Mouse (Mus musculus) layer of hippocampus, adult 8-10 months (tissue): ENCODE measurements around the gene Sv2b. TPM values are rescaled to one million over a fixed set of nuclear protein-coding genes. Genes with fewer than 3 reads are reported as not detected.
"Not testable (repeated sequence)": the region's sequence is repeated elsewhere in the genome, so short reads cannot be mapped to it uniquely, and the experiment has no call there.

Experiments
- DNase-seq, 2 experiments: peaks; one replicate each; pipeline ENCODE4 v3.0.0; 2022; ENCODE audit warnings: low spot score in 2 of 2
- total RNA-seq, 4 experiments: library from RNA; stranded (reverse); gene quantifications; 2 replicates each; pipeline ENCODE4 v1.2.4; 2022

Sv2b gene
- 100 to 1,000 TPM; 269 to 356 (median 311) TPM for total RNA-seq

GRCm38 (mm10) chr7:75308457-75309312, at the start of gene Sv2b:
Gene Sv2b, minus strand, starts transcription at chr7:75309262.
- no peak for DNase-seq

GRCm38 (mm10) chr7:75358284-75358851, 49.3 kb upstream of the Sv2b start:
- DNase-seq = no peak

- DNase-seq = no peak
These were observed 46.5 kb upstream of the Sv2b start for GRCm38 (mm10) chr7:75355521-75355920.

GRCm38 (mm10) chr7:75352777-75353374, 43.8 kb upstream of the Sv2b start:
- no peak for DNase-seq

- DNase-seq = no peak
These were observed 41.1 kb upstream of the Sv2b start for GRCm38 (mm10) chr7:75350172-75350571.

- DNase-seq = peak; percentile 22 to 24
These were observed 23.2 kb upstream of the Sv2b start for GRCm38 (mm10) chr7:75332311-75332710.

- no peak for DNase-seq
These were observed 20.7 kb upstream of the Sv2b start for GRCm38 (mm10) chr7:75329740-75330142.

- DNase-seq = peak in 1 of 2 experiments; percentile 11
These were observed 19.8 kb upstream of the Sv2b start for GRCm38 (mm10) chr7:75328721-75329362.

GRCm38 (mm10) chr7:75325273-75325672, 16.2 kb upstream of the Sv2b start:
- no peak for DNase-seq

GRCm38 (mm10) chr7:75322742-75323141, 13.7 kb upstream of the Sv2b start:
- DNase-seq = not testable (repeated sequence)

GRCm38 (mm10) chr7:75320009-75320408, 10.9 kb upstream of the Sv2b start:
- no peak for DNase-seq

GRCm38 (mm10) chr7:75318320-75318719, 9.3 kb upstream of the Sv2b start:
- DNase-seq = no peak

- no peak for DNase-seq
These were observed 5.8 kb upstream of the Sv2b start for GRCm38 (mm10) chr7:75314873-75315272.

- no peak for DNase-seq
These were observed 508 bp upstream of the Sv2b start for GRCm38 (mm10) chr7:75309570-75309969.

GRCm38 (mm10) chr7:75308140-75308456, 964 bp downstream of the Sv2b start:
- DNase-seq = no peak

- DNase-seq = no peak
These were observed 1.4 kb downstream of the Sv2b start for GRCm38 (mm10) chr7:75307570-75308087.

GRCm38 (mm10) chr7:75305901-75306465, 3.1 kb downstream of the Sv2b start:
- DNase-seq = no peak

- no peak for DNase-seq
These were observed 6.4 kb downstream of the Sv2b start for GRCm38 (mm10) chr7:75302523-75303215.

- DNase-seq = no peak
These were observed 9.8 kb downstream of the Sv2b start for GRCm38 (mm10) chr7:75299245-75299644.

- no peak for DNase-seq
These were observed 12.4 kb downstream of the Sv2b start for GRCm38 (mm10) chr7:75296688-75297119.
